In the genomic region with DNA sequence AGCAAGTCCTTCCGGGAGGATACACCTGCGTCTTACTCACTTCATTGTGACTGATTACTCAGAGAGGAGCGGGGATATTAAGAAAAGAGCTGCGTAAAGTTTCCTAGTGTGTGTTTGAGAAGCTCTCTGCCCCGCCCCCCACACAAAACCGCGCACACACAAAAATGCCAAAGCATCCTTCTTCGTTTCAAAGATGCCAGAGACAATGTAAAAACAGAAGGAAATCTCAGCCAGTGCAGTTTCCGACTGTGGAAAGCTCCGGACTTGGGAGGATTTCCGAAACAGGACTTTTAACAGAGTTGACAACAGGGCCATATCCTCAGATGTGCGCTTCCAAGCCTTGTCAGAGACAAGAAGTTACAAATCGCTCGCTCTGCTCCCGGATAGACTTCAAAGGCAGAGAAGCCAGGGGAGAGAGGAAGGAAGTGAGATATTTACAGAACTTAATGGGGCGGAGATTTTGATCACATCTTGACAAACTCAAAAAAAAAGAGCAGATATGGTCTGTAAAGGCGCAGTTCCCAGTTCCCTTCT, we compare ENCODE assay signal across 8 mouse cellular contexts. TPM values are rescaled to one million over a fixed set of nuclear protein-coding genes. Genes with fewer than 3 reads are reported as not detected.
A peak's percentile ranks its signal among the peaks of the same experiment; 100 is the strongest.
DNase-seq lines count a peak whose midpoint lies in the region; ATAC-seq and TF ChIP-seq lines count a peak whose summit lies in the region.

No protein-coding gene starts in this region.

- H3K36me3 ChIP-seq in forebrain, embryonic 12.5 days (replicated peaks), result no peaks in the 10 kb centered on the region
- H3K36me3 ChIP-seq in hindbrain, embryonic 11.5 days (ENCODE audit: control insufficient read depth, insufficient read depth, low read length), result no peaks in the 10 kb centered on the region
- no peaks in the 10 kb centered on the region for H3K36me3 ChIP-seq in limb, embryonic 14.5 days (ENCODE audit: control insufficient read depth, insufficient read depth, low read length)
- H3K36me3 ChIP-seq in midbrain, embryonic 14.5 days (ENCODE audit: control insufficient read depth, insufficient read depth, low read length), result no peaks in the 10 kb centered on the region
- H3K36me3 ChIP-seq in stomach, embryonic 15.5 days, result no peaks in the 10 kb centered on the region

- ATAC-seq in forebrain, embryonic 12.5 days (ENCODE audit: low FRiP score), result no peak
- no peak for ATAC-seq in hindbrain, embryonic 11.5 days (ENCODE audit: low FRiP score)
- ATAC-seq in limb, embryonic 14.5 days (ENCODE audit: low FRiP score, low read depth), result no peak
- no peak for ATAC-seq in midbrain, embryonic 14.5 days (ENCODE audit: low FRiP score, low TSS enrichment)
- no peak for ATAC-seq in stomach, embryonic 15.5 days (ENCODE audit: insufficient read depth, low FRiP score, low read depth)

- peaks cover 12% of the 10 kb centered on the region for H3K4me1 ChIP-seq in forebrain, embryonic 12.5 days
- H3K4me1 ChIP-seq in hindbrain, embryonic 11.5 days (replicated peaks; ENCODE audit: control insufficient read depth, insufficient read depth, low read length), result peaks cover 2% of the 10 kb centered on the region; the same call in 1 of the 2 replicates
- peaks cover 6% of the 10 kb centered on the region; the same call in 1 of the 2 replicates for H3K4me1 ChIP-seq in limb, embryonic 14.5 days (ENCODE audit: control insufficient read depth, insufficient read depth, low read length)
- peaks cover 12% of the 10 kb centered on the region for H3K4me1 ChIP-seq in midbrain, embryonic 14.5 days (ENCODE audit: control insufficient read depth, insufficient read depth, low read length)
- H3K4me1 ChIP-seq in stomach, embryonic 15.5 days, result no peaks in the 10 kb centered on the region

- no peaks in the 10 kb centered on the region for H3K27me3 ChIP-seq in forebrain, embryonic 12.5 days
- H3K27me3 ChIP-seq in hindbrain, embryonic 11.5 days (ENCODE audit: control insufficient read depth, insufficient read depth, low read length), result no peaks in the 10 kb centered on the region
- peaks cover 19% of the 10 kb centered on the region for H3K27me3 ChIP-seq in limb, embryonic 14.5 days (ENCODE audit: control insufficient read depth, insufficient read depth, low read length)
- H3K27me3 ChIP-seq in midbrain, embryonic 14.5 days (ENCODE audit: control insufficient read depth, insufficient read depth, low read length), result no peaks in the 10 kb centered on the region
- H3K27me3 ChIP-seq in stomach, embryonic 15.5 days (replicated peaks), result no peaks in the 10 kb centered on the region

- H3K4me3 ChIP-seq in forebrain, embryonic 12.5 days (replicated peaks), result peak overlapping the region; percentile 70
- peak overlapping the region; percentile 65 for H3K4me3 ChIP-seq in hindbrain, embryonic 11.5 days (ENCODE audit: low read depth, low read length)
- H3K4me3 ChIP-seq in limb, embryonic 14.5 days (replicated peaks; ENCODE audit: low read length), result peak overlapping the region; percentile 55
- H3K4me3 ChIP-seq in midbrain, embryonic 14.5 days (replicated peaks; ENCODE audit: low read depth, low read length), result peak overlapping the region; percentile 72
- H3K4me3 ChIP-seq in stomach, embryonic 15.5 days (replicated peaks), result peak overlapping the region; percentile 66

- 1% methylated on average over 17 of the region's 17 CpGs for WGBS in forebrain, embryonic 12.5 days
- WGBS in hindbrain, embryonic 11.5 days, result 2% methylated on average over 17 of the region's 17 CpGs
- 2% methylated on average over 17 of the region's 17 CpGs for WGBS in limb, embryonic 14.5 days
- WGBS in midbrain, embryonic 14.5 days, result 3% methylated on average over 17 of the region's 17 CpGs
- WGBS in stomach, embryonic 15.5 days, result 1% methylated on average over 17 of the region's 17 CpGs

- no peaks in the 10 kb centered on the region for H3K9me3 ChIP-seq in forebrain, embryonic 12.5 days
- H3K9me3 ChIP-seq in hindbrain, embryonic 11.5 days (ENCODE audit: control insufficient read depth, low read length), result no peaks in the 10 kb centered on the region
- H3K9me3 ChIP-seq in limb, embryonic 14.5 days (ENCODE audit: control insufficient read depth, low read length), result no peaks in the 10 kb centered on the region
- no peaks in the 10 kb centered on the region for H3K9me3 ChIP-seq in midbrain, embryonic 14.5 days (ENCODE audit: control insufficient read depth, low read length)
- no peaks in the 10 kb centered on the region for H3K9me3 ChIP-seq in stomach, embryonic 15.5 days

- peak overlapping the region; percentile 68 for H3K27ac ChIP-seq in forebrain, embryonic 12.5 days
- peak overlapping the region; percentile 67; the same call in 1 of the 2 replicates for H3K27ac ChIP-seq in hindbrain, embryonic 11.5 days (ENCODE audit: low read depth, low read length)
- no peak overlapping the region for H3K27ac ChIP-seq in limb, embryonic 14.5 days (replicated peaks; ENCODE audit: low read depth, low read length)
- H3K27ac ChIP-seq in midbrain, embryonic 14.5 days (replicated peaks; ENCODE audit: low read depth, low read length), result peak overlapping the region; percentile 90
- H3K27ac ChIP-seq in stomach, embryonic 15.5 days, result 0 out of 2 replicates have a peak overlapping the region, but pooled peaks have one; percentile 31

- peak overlapping the region; percentile 83 for H3K4me2 ChIP-seq in forebrain, embryonic 12.5 days
- H3K4me2 ChIP-seq in hindbrain, embryonic 11.5 days (replicated peaks; ENCODE audit: low read depth, low read length), result peak overlapping the region; percentile 82
- H3K4me2 ChIP-seq in limb, embryonic 14.5 days (replicated peaks; ENCODE audit: low read depth, low read length, severe bottlenecking), result peak overlapping the region; percentile 89
- peak overlapping the region; percentile 86 for H3K4me2 ChIP-seq in midbrain, embryonic 14.5 days (ENCODE audit: low read length)
- peak overlapping the region; percentile 93 for H3K4me2 ChIP-seq in stomach, embryonic 15.5 days

- no peak for TF ChIP-seq POLR2A in limb, embryonic 14.5 days (IDR thresholded peaks at IDR 0.05; ENCODE audit: borderline replicate concordance, extremely low read depth, insufficient read depth, insufficient read length)

- DNase-seq in ovary, postnatal 36 days (ENCODE audit: low spot score), result peak; percentile 7
- DNase-seq in ovary, postnatal 14 days (ENCODE audit: low spot score), result no peak
- peak; percentile 57 for DNase-seq in hindbrain, embryonic 11.5 days (ENCODE audit: low spot score)
- peak; percentile 16 for DNase-seq in limb, embryonic 14.5 days (ENCODE audit: low spot score)
- peak; percentile 71 for DNase-seq in midbrain, embryonic 14.5 days
- DNase-seq in layer of hippocampus, adult 8-10 months (ENCODE audit: low spot score in 2 of 2), result no peak

- H3K9ac ChIP-seq in forebrain, embryonic 12.5 days, result peak overlapping the region; percentile 73
- peak overlapping the region; percentile 61 for H3K9ac ChIP-seq in hindbrain, embryonic 11.5 days (ENCODE audit: low read depth, low read length)
- peak overlapping the region; percentile 1; the same call in 1 of the 2 replicates for H3K9ac ChIP-seq in limb, embryonic 14.5 days (ENCODE audit: low read depth, low read length, severe bottlenecking)
- peak overlapping the region; percentile 85 for H3K9ac ChIP-seq in midbrain, embryonic 14.5 days (replicated peaks; ENCODE audit: low read length)
- no peak overlapping the region for H3K9ac ChIP-seq in stomach, embryonic 15.5 days

RNA-seq across cellular contexts. Expression of a gene that starts 1.4 kb away (rescaled TPM):
- polyA plus RNA-seq in forebrain, embryonic 12.5 days (2016; fragmentation: Nextera tagmentation; extraction: Ambion mirVana), result 22.0 and 22.3 TPM in 2 replicates
- polyA plus RNA-seq in hindbrain, embryonic 11.5 days (2014; fragmentation: Nextera tagmentation; extraction: Ambion mirVana), result 21.0 and 23.9 TPM in 2 replicates
- polyA plus RNA-seq in limb, embryonic 14.5 days (2012; rRNA removed), result 1.8 and 2.1 TPM in 2 replicates
- 5.4 and 5.7 TPM in 2 replicates for polyA plus RNA-seq in limb, embryonic 14.5 days (2014; fragmentation: Nextera tagmentation; extraction: Ambion mirVana)
- polyA plus RNA-seq in midbrain, embryonic 14.5 days (2014; fragmentation: Nextera tagmentation; extraction: Ambion mirVana), result 55.2 and 59.0 TPM in 2 replicates
- 4.2 and 5.8 TPM in 2 replicates for polyA plus RNA-seq in stomach, embryonic 15.5 days (2015; fragmentation: Nextera tagmentation; extraction: Ambion mirVana)
- 10 to 100 TPM in 3 of 4 experiments, 1 to 10 TPM in 1; 9.5 to 13.7 (median 12.2) TPM for total RNA-seq in layer of hippocampus, adult 8-10 months (2022)

Comparison
In these comparisons a context has a peak if more than half of its experiments do, and no peak if none do; other contexts are left out.
1. DNase-seq: peak in ovary, postnatal 36 days (single experiment), hindbrain, embryonic 11.5 days (single experiment), limb, embryonic 14.5 days (single experiment) and midbrain, embryonic 14.5 days (single experiment); none in ovary, postnatal 14 days (single experiment) and layer of hippocampus, adult 8-10 months (0 of 2).
2. Peak in every context shown above with its lines, with median percentiles within 50 percentile points of each other: H3K4me2 ChIP-seq and H3K4me3 ChIP-seq.